Mouse (Mus musculus) embryonic facial prominence, embryonic 14.5 days (tissue): Measurements from ENCODE around the gene Mrps25. TPM values are rescaled to one million over a fixed set of nuclear protein-coding genes. Genes with fewer than 3 reads are reported as not detected.
A peak's percentile ranks its signal among the peaks of the same experiment; 100 is the strongest.

ENCODE experiments used
- ATAC-seq: fragments of 200-750 bp; cut with Nextera tagmentation; 2 replicates; pipeline ENCODE4 v1.8.0; 2017; ENCODE audit warnings: low read depth, moderate number of reproducible peaks, moderate TSS enrichment
- DNase-seq: peaks from one replicate; pipeline ENCODE4 v3.0.0-alpha.2; 2015; ENCODE audit warnings: low spot score
- H3K27ac ChIP-seq: fragments of 300-500 bp; sonication (generic); replicated peaks from 2 replicates; pipeline ENCODE4 v1.5.1; 2014; ENCODE audit warnings: low read depth, mild to moderate bottlenecking, low read length, moderate library complexity
- H3K27me3 ChIP-seq: fragments of 300-500 bp; sonication (generic); replicated peaks from 2 replicates; pipeline ENCODE4 v1.6.1; 2014; ENCODE audit warnings: low read length; ENCODE audit not compliant: control insufficient read depth, insufficient read depth
- H3K36me3 ChIP-seq: fragments of 300-500 bp; sonication (generic); 2 replicates; pipeline ENCODE4 v1.6.1; 2014; ENCODE audit warnings: low read length, mixed read lengths; ENCODE audit not compliant: control insufficient read depth, insufficient read depth
- H3K4me1 ChIP-seq: fragments of 300-500 bp; sonication (generic); 2 replicates; pipeline ENCODE4 v1.6.1; 2014; ENCODE audit warnings: antibody characterized with exemption, low read length; ENCODE audit not compliant: control insufficient read depth, insufficient read depth
- H3K4me2 ChIP-seq: fragments of 300-500 bp; sonication (generic); 2 replicates; pipeline ENCODE4 v1.6.1; 2014; ENCODE audit warnings: low read depth, mild to moderate bottlenecking, low read length, moderate library complexity, mixed read lengths
- H3K4me3 ChIP-seq: fragments of 300-500 bp; sonication (generic); 2 replicates; pipeline ENCODE4 v1.5.1; 2014; ENCODE audit warnings: low read depth, mild to moderate bottlenecking, low read length
- H3K9ac ChIP-seq: fragments of 300-500 bp; sonication (generic); 2 replicates; pipeline ENCODE4 v1.6.1; 2014; ENCODE audit warnings: low read depth, mild to moderate bottlenecking, low read length, moderate library complexity, mixed read lengths
- H3K9me3 ChIP-seq: fragments of 300-500 bp; sonication (generic); 2 replicates; pipeline ENCODE4 v1.6.1; 2016; ENCODE audit warnings: low read length; ENCODE audit not compliant: control insufficient read depth
- WGBS: fragments of 180-500 bp; shearing (Covaris S2); extraction: QIAGEN DNeasy Blood & Tissue Kit; methylation state at CpG from one replicate; pipeline ENCODE4 v1.1.7; 2014; 5-methylcytosine and 5-hydroxymethylcytosine counted together
- polyA plus RNA-seq: library from polyadenylated mRNA; unstranded; fragments of >200 nt; fragmentation: Nextera tagmentation; extraction: Ambion mirVana; gene quantifications from 2 replicates; pipeline ENCODE4 v1.2.1, GENCODE M21; 2014

Gene Mrps25
- polyA plus RNA-seq, 1 experiment from 2014 or later = 70.1 TPM

DNA sequence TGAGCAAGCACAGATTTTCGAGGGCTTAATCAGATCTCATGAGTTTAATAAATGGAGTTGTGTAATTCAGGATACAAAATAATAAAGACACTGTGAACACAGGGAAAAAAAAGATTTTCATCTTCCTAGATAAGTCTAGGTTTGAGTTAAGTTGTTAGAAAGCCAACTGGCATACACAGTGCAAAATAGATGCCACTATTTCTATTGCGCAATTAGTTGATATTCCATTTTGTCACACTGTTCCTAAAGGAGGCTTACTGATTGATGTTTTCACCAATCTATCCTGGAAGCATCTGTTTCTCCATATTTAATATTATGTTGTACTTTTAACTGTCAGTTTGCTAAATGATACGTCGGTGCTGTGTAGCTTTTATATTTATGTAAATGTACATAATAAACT, 38.0 kb downstream of the Mrps25 start:
- no peaks in the 10 kb centered on the region for H3K4me1 ChIP-seq
- peaks cover 44% of the 10 kb centered on the region for H3K36me3 ChIP-seq
- H3K9me3 ChIP-seq = no peaks in the 10 kb centered on the region
- no peaks in the 10 kb centered on the region for H3K27me3 ChIP-seq
- H3K27ac ChIP-seq = no peak overlapping the region
- no peak overlapping the region for H3K4me2 ChIP-seq
- ATAC-seq (no peak), DNase-seq (no peak)
- no peak overlapping the region for H3K9ac ChIP-seq
- WGBS = 95% methylated on average over 4 of the region's 4 CpGs
- no peak overlapping the region for H3K4me3 ChIP-seq

DNA sequence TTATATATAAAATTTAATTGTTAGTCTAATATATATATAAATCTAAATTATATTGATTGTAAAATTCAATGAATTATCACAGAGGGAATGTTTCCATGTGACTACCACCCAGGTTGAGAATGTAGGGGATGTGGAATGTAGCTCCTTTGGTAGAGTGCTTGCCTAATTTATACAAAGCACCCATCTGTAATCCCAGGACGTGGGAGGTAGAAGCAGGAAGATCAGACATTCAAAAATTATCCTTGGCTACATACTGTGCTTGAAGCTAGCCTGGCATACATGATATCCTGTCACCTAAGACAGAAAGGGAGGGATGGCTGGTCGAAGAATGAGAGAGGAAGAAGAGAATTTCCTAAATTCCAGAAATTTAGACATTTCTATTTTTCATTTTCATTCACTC, 47.5 kb downstream of the Mrps25 start:
- Histone ChIP-seq H3K27me3 (no peaks in the 10 kb centered on the region), H3K4me2 (no peak overlapping the region), H3K27ac (no peak overlapping the region), H3K9ac (no peak overlapping the region), H3K9me3 (no peaks in the 10 kb centered on the region), H3K4me1 (no peaks in the 10 kb centered on the region), H3K36me3 (peaks cover 9% of the 10 kb centered on the region; the same call in 1 of the 2 replicates), H3K4me3 (no peak overlapping the region)
- 64% methylated on average over 2 of the region's 2 CpGs for WGBS
- DNase-seq (no peak), ATAC-seq (no peak)

- 85% methylated on average over 2 of the region's 2 CpGs for WGBS
- Histone ChIP-seq H3K27me3 (no peaks in the 10 kb centered on the region), H3K36me3 (no peaks in the 10 kb centered on the region)
Measured at GRCm38 (mm10) chr6:92133617-92134016, 50.2 kb downstream of the Mrps25 start.

DNA sequence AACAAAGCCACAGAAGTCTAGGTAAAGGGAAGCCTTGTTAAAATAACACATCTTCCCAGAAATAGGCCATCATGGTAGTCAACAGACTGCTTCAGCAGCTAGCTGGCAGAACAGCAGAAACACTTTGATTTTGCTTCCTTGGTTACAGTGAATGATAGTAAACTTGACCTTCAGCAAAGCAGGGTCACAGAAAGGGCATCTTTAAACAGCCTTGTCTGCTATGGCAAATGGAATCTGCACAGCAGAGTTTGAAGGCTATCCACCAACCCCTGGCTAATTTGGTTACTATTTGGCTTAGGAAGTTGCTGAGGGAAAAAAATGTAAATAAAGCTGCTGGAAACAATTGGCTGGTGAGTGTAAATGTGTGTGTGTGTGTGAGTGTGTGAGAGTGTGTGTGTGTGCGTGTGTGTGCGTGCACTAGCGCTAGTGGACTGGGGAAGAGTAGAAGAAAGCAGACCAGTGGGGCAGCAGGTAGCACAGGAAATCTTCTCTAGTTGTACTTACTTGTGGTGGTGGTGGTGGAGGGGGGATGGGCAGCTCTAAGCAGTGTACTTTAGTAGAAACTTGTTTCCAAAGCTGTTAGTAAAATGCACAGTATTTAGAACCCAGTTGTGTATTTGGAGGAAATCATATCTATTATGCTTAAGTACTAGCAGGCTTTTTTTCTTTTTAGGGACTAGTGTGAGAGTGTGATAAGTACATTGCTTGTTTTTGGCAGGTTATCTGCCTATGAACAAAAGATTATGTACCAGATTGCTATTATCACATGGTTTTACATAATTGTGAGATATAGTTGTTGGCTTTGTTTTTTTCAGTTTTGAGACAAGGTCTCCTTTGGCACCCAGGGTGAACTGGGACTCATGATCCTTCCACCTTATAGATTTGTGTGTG, 51.6 kb downstream of the Mrps25 start:
- Histone ChIP-seq H3K4me2 (no peak overlapping the region), H3K4me3 (no peak overlapping the region), H3K36me3 (no peaks in the 10 kb centered on the region), H3K9ac (no peak overlapping the region), H3K4me1 (no peaks in the 10 kb centered on the region), H3K27ac (no peak overlapping the region), H3K27me3 (no peaks in the 10 kb centered on the region), H3K9me3 (no peaks in the 10 kb centered on the region)
- ATAC-seq (no peak), DNase-seq (no peak)
- WGBS = 85% methylated on average over 3 of the region's 3 CpGs

More at GRCm38 (mm10) chr6:92133617-92134016, 50.2 kb downstream of the Mrps25 start:
- H3K9ac ChIP-seq = no peak overlapping the region
- DNase-seq (no peak), ATAC-seq (no peak)
- H3K4me2 ChIP-seq = no peak overlapping the region
- H3K9me3 ChIP-seq = no peaks in the 10 kb centered on the region
- no peak overlapping the region for H3K4me3 ChIP-seq
- H3K4me1 ChIP-seq = no peaks in the 10 kb centered on the region
- H3K27ac ChIP-seq = no peak overlapping the region

DNA sequence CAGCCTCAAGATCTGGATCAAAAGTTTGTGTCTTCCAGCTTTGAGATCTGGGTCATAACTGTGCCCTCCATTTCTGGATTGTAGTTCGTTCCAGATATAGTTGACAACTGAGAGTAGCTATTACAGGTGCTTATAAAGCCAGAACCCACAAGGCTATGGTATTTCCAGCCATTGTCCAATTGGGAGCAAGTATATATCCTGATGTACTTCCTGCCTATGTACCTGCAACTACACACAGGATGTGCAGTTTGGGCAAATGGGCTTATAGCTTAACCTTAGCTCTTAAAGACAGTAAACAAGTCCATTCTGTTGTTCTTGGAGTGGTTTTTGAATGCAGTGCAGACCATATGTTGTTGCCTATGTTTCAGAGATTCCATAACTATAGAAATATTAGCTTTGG, 52.4 kb downstream of the Mrps25 start:
- Histone ChIP-seq H3K9me3 (no peaks in the 10 kb centered on the region), H3K9ac (no peak overlapping the region), H3K4me1 (no peaks in the 10 kb centered on the region), H3K27me3 (no peaks in the 10 kb centered on the region), H3K36me3 (no peaks in the 10 kb centered on the region), H3K4me2 (no peak overlapping the region), H3K27ac (0 out of 2 replicates have a peak overlapping the region, but pooled peaks have one; percentile 39), H3K4me3 (no peak overlapping the region)
- DNase-seq (no peak), ATAC-seq (no peak)
- 87% methylated on average over 1 of the region's 1 CpGs for WGBS

DNA sequence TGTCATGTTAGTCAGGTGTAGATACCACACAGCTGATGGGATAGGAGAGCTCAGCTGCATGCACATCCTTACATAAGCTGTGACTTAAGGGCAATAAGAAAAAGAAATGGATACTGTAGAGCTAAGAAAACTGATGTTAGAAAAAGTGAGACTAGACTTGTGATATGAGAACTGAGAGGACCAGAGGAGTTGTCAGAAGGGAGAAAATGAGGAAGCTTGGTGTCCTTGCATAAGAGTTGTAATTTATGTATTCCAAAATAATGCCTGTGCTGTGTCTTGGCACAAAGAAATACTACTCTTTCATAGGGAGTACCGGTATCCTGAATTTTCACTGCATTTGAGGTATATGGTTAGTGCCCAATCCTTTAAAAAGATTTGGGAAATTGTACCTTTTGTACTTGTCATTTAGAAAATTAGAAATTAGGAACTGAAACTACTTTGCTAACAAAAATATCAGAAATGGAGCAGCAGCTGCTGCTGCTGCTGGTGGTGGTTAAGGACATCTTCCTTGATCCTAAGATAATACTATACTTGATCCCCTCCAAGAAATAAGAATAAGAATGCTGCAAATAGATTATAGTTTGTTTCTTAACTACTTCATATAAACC, 56.9 kb downstream of the Mrps25 start:
- no peaks in the 10 kb centered on the region for H3K9me3 ChIP-seq
- H3K27me3 ChIP-seq = no peaks in the 10 kb centered on the region
- no peak overlapping the region for H3K9ac ChIP-seq
- no peaks in the 10 kb centered on the region for H3K4me1 ChIP-seq
- no peak for ATAC-seq
- H3K4me2 ChIP-seq = no peak overlapping the region
- H3K36me3 ChIP-seq = 0 out of 2 replicates have a peak, but pooled peaks cover 5% of the 10 kb centered on the region
- H3K4me3 ChIP-seq = no peak overlapping the region
- no peak for DNase-seq
- 88% methylated on average over 1 of the region's 1 CpGs for WGBS
- no peak overlapping the region for H3K27ac ChIP-seq

GRCm38 (mm10) chr6:92124547-92124946, 59.3 kb downstream of the Mrps25 start:
- Histone ChIP-seq H3K27ac (no peak overlapping the region), H3K4me1 (no peaks in the 10 kb centered on the region), H3K4me2 (no peak overlapping the region), H3K36me3 (0 out of 2 replicates have a peak, but pooled peaks cover 5% of the 10 kb centered on the region), H3K9me3 (no peaks in the 10 kb centered on the region), H3K9ac (no peak overlapping the region), H3K4me3 (no peak overlapping the region), H3K27me3 (no peaks in the 10 kb centered on the region)
- ATAC-seq (no peak), DNase-seq (no peak)
